Mouse (Mus musculus): ENCODE data around the gene Hist1h4h. TPM values are rescaled to one million over a fixed set of nuclear protein-coding genes. Genes with fewer than 3 reads are reported as not detected.
"Not testable (repeated sequence)": the region's sequence is repeated elsewhere in the genome, so short reads cannot be mapped to it uniquely, and the experiment has no call there.

Hist1h4h gene
- polyA plus RNA-seq, 1 experiment from 2014 or later = 4.4 TPM

- H3K4me2 ChIP-seq = peak overlapping the region; percentile 76
- no peaks in the 10 kb centered on the region for H3K27me3 ChIP-seq (replicated peaks)
- H3K9me3 ChIP-seq (replicated peaks) = no peaks in the 10 kb centered on the region
- H3K4me3 ChIP-seq = peak overlapping the region; percentile 1; the same call in 1 of the 2 replicates
- WGBS (ENCODE audit: insufficient replicate concordance) = 73% methylated on average over 5 of the region's 5 CpGs
- no peak for ATAC-seq
- peak overlapping the region; percentile 86 for H3K9ac ChIP-seq
- H3K27ac ChIP-seq = peak overlapping the region; percentile 100
- H3K36me3 ChIP-seq = no peaks in the 10 kb centered on the region
- H3K4me1 ChIP-seq = peaks cover 37% of the 10 kb centered on the region
Observed at GRCm38 (mm10) chr13:23538249-23538648, 7.4 kb downstream of the Hist1h4h start.

DNA sequence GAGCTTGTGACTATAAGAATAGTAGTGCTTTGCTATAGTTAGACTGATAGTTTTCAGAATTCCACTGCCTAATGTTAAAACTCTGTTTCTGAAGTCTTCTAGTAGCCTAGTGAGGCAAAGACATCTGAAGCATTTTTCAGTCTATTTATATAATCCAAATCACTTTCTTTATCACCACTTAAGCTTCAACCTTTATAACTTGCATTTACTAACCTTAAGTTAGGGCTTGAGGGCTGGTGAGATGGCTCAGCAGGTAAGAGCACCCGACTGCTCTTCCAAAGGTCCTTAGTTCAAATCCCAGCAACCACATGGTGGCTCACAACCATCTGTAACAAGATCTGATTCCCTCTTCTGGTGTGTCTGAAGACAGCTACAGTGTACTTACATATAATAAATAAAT, 9.0 kb downstream of the Hist1h4h start:
- H3K27me3 ChIP-seq (replicated peaks); H3K9ac ChIP-seq; H3K4me2 ChIP-seq; ATAC-seq; H3K4me3 ChIP-seq; H3K36me3 ChIP-seq; H3K9me3 ChIP-seq (replicated peaks): not testable (repeated sequence)
- Histone ChIP-seq H3K27ac (peak overlapping the region; percentile 100; the same call in 1 of the 2 replicates), H3K4me1 (peaks cover 35% of the 10 kb centered on the region)
- WGBS (ENCODE audit: insufficient replicate concordance) = 81% methylated on average over 1 of the region's 1 CpGs

DNA sequence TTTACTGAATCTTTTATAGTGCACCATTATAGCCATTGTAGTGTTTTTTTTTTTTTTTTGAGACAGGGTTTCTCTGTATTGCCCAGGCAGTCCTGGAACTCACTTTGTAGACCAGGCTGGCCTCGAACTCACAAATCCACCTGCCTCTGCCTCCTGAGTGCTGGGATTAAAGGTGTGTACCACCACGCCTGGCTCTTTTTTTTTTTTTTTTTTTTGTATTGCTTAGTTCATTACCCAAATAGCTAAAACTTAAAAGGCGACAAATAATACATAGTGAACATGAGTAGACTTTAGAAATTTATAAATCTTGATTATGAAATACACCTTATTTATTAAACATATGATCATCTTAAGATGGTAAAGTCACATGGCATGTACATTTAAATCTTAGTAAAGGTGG, 10.6 kb downstream of the Hist1h4h start:
- peak overlapping the region; percentile 76 for H3K4me2 ChIP-seq

GRCm38 (mm10) chr13:23542225-23542980, 11.6 kb downstream of the Hist1h4h start:
- H3K4me1 ChIP-seq = peaks cover 32% of the 10 kb centered on the region
- H3K4me2 ChIP-seq = peak overlapping the region; percentile 76
- 9% methylated on average over 3 of the region's 3 CpGs for WGBS (ENCODE audit: insufficient replicate concordance)
- H3K36me3 ChIP-seq; H3K27me3 ChIP-seq (replicated peaks); H3K9me3 ChIP-seq (replicated peaks): not testable (repeated sequence)
- peak overlapping the region; percentile 84 for H3K9ac ChIP-seq
- 0 out of 2 replicates have a peak, but pooled peaks have one; percentile 0 for ATAC-seq
- H3K27ac ChIP-seq = peak overlapping the region; percentile 98
- peak overlapping the region; percentile 62 for H3K4me3 ChIP-seq

More for the DNA sequence above, 10.6 kb downstream of the Hist1h4h start:
- Histone ChIP-seq H3K4me3 (peak overlapping the region; percentile 62), H3K36me3 (no peaks in the 10 kb centered on the region), H3K9ac (peak overlapping the region; percentile 84), H3K27ac (peak overlapping the region; percentile 98), H3K27me3 (replicated peaks) (no peaks in the 10 kb centered on the region), H3K4me1 (peaks cover 35% of the 10 kb centered on the region), H3K9me3 (replicated peaks) (no peaks in the 10 kb centered on the region)
- 56% methylated on average over 3 of the region's 3 CpGs for WGBS (ENCODE audit: insufficient replicate concordance)
- ATAC-seq = no peak

- peak; percentile 90 for ATAC-seq
- WGBS (ENCODE audit: insufficient replicate concordance) = under 1% methylated on average over 28 of the region's 42 CpGs
Observed at GRCm38 (mm10) chr13:23542999-23543607, 12.3 kb downstream of the Hist1h4h start, which contains the start of gene Hist1h2bh. Hist1h2bh (minus strand) TSS chr13:23543392.

DNA sequence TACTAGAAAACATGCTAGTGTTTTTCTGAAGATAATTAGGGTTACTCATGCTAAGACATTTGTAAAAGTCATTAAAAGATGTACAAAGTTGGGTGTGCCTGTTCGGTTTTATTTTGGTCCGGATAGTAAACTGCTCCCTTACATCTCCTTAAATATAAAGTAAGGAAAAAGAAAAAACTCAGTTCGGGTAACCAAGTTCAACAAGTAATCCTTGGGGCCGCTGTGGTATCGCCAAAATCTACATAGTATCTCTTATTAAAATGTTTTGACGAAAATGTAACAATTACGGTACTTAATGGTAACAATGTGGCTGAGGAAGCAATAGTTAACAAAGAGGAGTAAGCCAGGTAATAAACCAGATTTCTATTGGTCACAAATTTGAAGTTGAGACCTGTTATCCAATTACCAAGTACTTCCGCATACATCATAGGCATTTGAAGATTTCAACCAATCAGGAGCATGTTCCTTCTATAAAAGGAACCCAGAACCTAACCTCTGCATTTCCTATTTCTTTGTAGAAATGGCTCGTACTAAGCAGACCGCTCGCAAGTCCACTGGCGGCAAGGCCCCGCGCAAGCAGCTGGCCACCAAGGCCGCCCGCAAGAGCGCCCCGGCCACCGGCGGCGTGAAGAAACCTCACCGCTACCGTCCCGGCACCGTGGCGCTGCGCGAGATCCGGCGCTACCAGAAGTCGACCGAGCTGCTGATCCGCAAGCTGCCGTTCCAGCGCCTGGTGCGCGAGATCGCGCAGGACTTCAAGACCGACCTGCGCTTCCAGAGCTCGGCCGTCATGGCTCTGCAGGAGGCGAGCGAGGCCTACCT, 13.3 kb downstream of the Hist1h4h start, which contains the start of gene Hist1h3f:
Gene Hist1h3f (plus strand): TSS at position 88 of the 822 bp plus-strand sequence.
- under 1% methylated on average over 32 of the region's 45 CpGs for whole genome bisulfite sequencing (ENCODE audit: insufficient replicate concordance)
- no peaks in the 10 kb centered on the region for H3K27me3 ChIP-seq (replicated peaks)
- peak within 1 kb of the TSS; percentile 98 for H3K27ac ChIP-seq
- H3K36me3 ChIP-seq = no peaks in the 10 kb centered on the region
- peak within 1 kb of the TSS; percentile 84 for H3K9ac ChIP-seq
- no peaks in the 10 kb centered on the region for H3K9me3 ChIP-seq (replicated peaks)
- peak within 1 kb of the TSS; percentile 76 for H3K4me2 ChIP-seq
- peak within 1 kb of the TSS; percentile 62 for H3K4me3 ChIP-seq
- ATAC-seq = peak; percentile 78
- peaks cover 28% of the 10 kb centered on the region for H3K4me1 ChIP-seq

More at GRCm38 (mm10) chr13:23542999-23543607, 12.3 kb downstream of the Hist1h4h start, which contains the start of gene Hist1h2bh:
- H3K36me3 ChIP-seq; H3K9me3 ChIP-seq (replicated peaks); H3K27me3 ChIP-seq (replicated peaks): not testable (repeated sequence)
- Histone ChIP-seq H3K27ac (peak within 1 kb of the TSS; percentile 98), H3K4me2 (peak within 1 kb of the TSS; percentile 76), H3K4me1 (peaks cover 25% of the 10 kb centered on the region), H3K4me3 (peak within 1 kb of the TSS; percentile 62), H3K9ac (peak within 1 kb of the TSS; percentile 84)

GRCm38 (mm10) chr13:23544787-23545120, 13.9 kb downstream of the Hist1h4h start:
- peak overlapping the region; percentile 76 for H3K4me2 ChIP-seq
- WGBS (ENCODE audit: insufficient replicate concordance) = 0% methylated on average over 11 of the region's 14 CpGs
- not testable (repeated sequence) for H3K27me3 ChIP-seq (replicated peaks); H3K9me3 ChIP-seq (replicated peaks); H3K36me3 ChIP-seq; ATAC-seq
- H3K4me1 ChIP-seq = peaks cover 34% of the 10 kb centered on the region
- peak overlapping the region; percentile 98 for H3K27ac ChIP-seq
- H3K9ac ChIP-seq = peak overlapping the region; percentile 73
- peak overlapping the region; percentile 54 for H3K4me3 ChIP-seq

- Histone ChIP-seq H3K9me3 (replicated peaks) (no peaks in the 10 kb centered on the region), H3K4me2 (peak overlapping the region; percentile 53; the same call in 1 of the 2 replicates), H3K9ac (peak overlapping the region; percentile 7), H3K36me3 (no peaks in the 10 kb centered on the region), H3K27ac (peak overlapping the region; percentile 80), H3K4me3 (no peak overlapping the region), H3K27me3 (replicated peaks) (no peaks in the 10 kb centered on the region), H3K4me1 (peaks cover 36% of the 10 kb centered on the region)
- ATAC-seq = no peak
- 69% methylated on average over 5 of the region's 5 CpGs for WGBS (ENCODE audit: insufficient replicate concordance)
Observed at GRCm38 (mm10) chr13:23546694-23547093, 15.8 kb downstream of the Hist1h4h start.

DNA sequence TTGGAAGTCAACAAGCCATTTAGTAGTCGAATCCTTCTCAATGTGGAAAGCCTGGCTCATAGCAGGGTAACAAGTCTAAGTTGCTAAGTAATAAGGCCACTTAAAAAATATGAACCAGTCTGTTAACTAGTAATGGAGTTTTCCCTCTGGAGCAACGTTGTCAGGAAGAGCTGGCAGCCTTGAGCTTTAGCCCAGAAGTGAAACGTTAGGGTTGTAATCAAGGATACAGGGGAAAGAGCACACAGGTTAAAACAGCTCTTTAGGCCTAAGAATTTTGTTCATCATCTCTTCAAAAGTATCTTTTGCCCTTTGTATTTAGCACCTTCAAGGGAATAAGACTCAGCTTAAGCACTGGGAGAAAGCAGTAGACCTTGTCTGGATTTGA, 19.9 kb downstream of the Hist1h4h start:
- Histone ChIP-seq H3K9ac (peak overlapping the region; percentile 78), H3K9me3 (replicated peaks) (no peaks in the 10 kb centered on the region), H3K36me3 (no peaks in the 10 kb centered on the region), H3K4me1 (peaks cover 65% of the 10 kb centered on the region), H3K4me2 (peak overlapping the region; percentile 71), H3K27ac (peak overlapping the region; percentile 99), H3K27me3 (replicated peaks) (no peaks in the 10 kb centered on the region), H3K4me3 (peak overlapping the region; percentile 56)
- 4% methylated on average over 3 of the region's 3 CpGs for WGBS (ENCODE audit: insufficient replicate concordance)
- peak; percentile 1; the same call in 1 of the 2 replicates for ATAC-seq

DNA sequence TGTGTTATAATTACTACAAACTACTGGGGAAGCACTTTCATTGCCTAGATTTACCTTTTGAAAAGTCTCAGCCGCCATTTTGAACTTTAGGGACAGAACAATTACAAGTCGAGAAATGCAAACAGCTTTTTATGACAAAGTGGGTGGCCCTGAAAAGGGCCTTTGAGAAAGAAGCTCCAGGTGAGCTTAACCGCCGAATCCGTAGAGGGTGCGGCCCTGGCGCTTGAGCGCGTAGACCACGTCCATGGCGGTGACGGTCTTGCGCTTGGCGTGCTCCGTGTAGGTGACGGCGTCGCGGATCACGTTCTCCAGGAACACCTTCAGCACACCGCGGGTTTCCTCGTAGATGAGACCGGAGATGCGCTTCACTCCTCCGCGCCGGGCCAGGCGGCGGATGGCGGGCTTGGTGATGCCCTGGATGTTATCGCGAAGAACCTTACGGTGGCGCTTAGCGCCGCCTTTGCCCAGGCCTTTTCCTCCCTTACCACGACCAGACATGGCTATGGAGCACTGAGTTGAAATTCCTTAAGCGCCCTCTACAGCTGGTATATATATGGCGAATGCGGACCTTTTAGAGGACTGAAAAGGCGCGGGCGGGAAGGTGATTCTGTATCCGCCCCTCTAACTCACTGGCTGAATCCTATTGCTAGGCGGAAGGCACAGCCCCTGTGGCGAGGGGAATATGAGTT, 20.4 kb downstream of the Hist1h4h start, which contains the start of gene Hist1h4f:
Gene Hist1h4f (minus strand): TSS at position 503 of the 689 bp plus-strand sequence.
- not testable (repeated sequence) for H3K9me3 ChIP-seq (replicated peaks); H3K36me3 ChIP-seq; H3K27me3 ChIP-seq (replicated peaks)
- H3K27ac ChIP-seq = peak within 1 kb of the TSS; percentile 99
- H3K4me1 ChIP-seq = peaks cover 67% of the 10 kb centered on the region
- H3K9ac ChIP-seq = peak within 1 kb of the TSS; percentile 78
- peak; percentile 71 for ATAC-seq
- peak within 1 kb of the TSS; percentile 71 for H3K4me2 ChIP-seq
- H3K4me3 ChIP-seq = peak within 1 kb of the TSS; percentile 56
- under 1% methylated on average over 47 of the region's 47 CpGs for WGBS (ENCODE audit: insufficient replicate concordance)
